Mouse (Mus musculus): ENCODE measurements at regions not wholly inside any gene's neighbourhood (a gene's known extent, or its start where the extent isn't known, plus 50 kb on each side); places are given as distances from the start of the nearest gene placed in this dataset.

GRCm38 (mm10) chr16:25087741-25088648, 198.6 kb upstream of the Tprg start:
- ATAC-seq (ENCODE audit: poor library complexity, severe bottlenecking): no peak

DNA sequence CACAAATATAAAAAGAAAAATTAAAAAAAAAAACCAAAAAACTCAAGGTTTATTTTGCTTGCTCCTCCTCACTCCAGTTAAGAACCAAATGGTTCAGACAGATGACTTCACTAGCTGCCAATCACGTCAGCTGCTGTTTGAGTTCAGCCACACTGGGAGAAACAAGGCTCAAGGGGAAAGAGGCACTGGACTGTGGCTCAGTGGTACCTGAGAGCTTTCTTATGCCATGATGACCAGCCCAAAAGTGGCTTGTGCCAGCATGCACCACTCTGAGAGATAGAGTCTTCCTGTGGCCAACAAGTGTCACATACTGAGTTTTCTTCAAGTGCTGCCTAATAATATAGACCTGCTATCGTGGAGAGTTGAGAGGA, 198.0 kb upstream of the Tprg start:
- no peak for ATAC-seq (ENCODE audit: poor library complexity, severe bottlenecking)

DNA sequence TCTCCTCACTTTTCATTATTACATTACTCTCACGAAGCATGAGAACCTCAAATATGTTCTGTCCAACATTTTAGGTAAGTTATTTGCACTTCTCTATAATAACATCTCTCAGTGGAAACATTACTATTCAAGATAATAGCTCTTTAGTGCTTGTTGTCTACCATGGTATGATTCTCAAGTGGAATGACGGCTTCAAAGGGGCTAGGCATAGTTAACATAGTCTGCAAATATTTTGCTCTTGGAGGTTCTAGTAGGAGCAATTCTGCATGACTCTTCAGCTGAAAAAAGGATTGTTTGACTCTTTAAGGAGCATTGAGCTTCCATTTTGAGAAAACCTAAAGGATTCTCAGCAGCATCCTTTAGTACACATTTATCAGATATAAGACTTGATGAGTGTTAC, 182.5 kb upstream of the Tprg start:
- no peak for ATAC-seq (ENCODE audit: poor library complexity, severe bottlenecking)

DNA sequence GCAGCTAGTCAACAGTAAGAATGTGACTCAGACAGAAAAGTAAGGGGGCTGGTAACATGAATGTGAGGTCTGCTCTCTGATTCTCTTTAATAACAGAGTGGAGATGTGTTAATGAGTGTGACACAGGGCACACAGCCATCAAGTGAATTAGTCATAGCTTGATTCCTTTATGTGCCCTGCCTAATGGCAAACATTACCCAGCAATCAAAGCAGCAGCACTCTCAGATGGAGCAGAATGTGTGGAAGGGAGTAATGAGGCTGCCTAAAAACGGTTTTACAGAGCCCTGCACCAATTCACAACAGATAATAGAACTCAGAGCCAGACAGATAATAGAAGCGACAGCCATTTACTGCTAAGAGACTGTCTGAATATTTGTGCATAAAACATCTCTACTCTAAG, 182.0 kb upstream of the Tprg start:
- no peak for ATAC-seq (ENCODE audit: poor library complexity, severe bottlenecking)

- no peak for ATAC-seq (ENCODE audit: poor library complexity, severe bottlenecking)
These were observed 146.5 kb upstream of the Tprg start for GRCm38 (mm10) chr16:25140164-25140563.

GRCm38 (mm10) chr16:25147486-25147885, 139.1 kb upstream of the Tprg start:
- no peak for ATAC-seq (ENCODE audit: poor library complexity, severe bottlenecking)

DNA sequence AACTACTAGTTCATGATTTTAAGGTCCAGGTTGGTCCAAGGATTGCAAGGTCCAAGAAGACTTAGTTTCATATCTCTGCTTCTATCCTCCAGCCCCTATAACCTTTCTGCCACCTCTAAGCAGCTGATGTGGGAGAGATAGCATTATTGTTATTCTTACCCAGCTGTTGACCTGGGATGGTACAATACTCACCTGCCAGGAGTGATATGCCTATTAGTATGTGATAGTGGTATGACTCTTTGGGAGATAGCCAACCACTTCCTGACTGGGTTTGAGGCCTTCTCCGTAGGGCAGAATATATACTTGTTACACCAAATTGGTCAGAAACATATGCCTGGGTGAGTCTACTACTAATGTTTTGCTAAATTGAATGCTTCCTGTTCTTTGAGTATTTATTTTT, 137.4 kb upstream of the Tprg start:
- ATAC-seq (ENCODE audit: poor library complexity, severe bottlenecking): no peak

DNA sequence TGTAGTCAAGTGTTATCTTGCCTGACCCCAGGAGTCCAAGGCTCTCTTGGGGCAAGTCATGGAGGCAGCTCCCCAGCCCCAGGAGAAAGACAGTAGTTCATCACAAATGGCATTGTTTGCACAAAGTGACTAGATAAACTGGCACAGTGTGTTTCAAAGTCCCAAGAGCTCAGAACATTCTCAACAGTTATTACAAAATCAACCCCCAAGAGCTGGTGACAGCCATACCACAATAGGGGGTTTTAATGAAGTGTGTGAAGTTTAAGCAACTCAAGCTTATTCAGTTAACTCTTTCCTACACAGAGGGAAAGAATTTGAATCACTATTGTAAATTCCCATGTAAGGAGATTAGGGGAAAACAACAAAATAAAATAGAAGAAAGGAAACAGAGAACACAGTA, 109.7 kb upstream of the Tprg start:
- ATAC-seq (ENCODE audit: poor library complexity, severe bottlenecking): no peak

GRCm38 (mm10) chr16:25178055-25178454, 108.6 kb upstream of the Tprg start:
- no peak for ATAC-seq (ENCODE audit: poor library complexity, severe bottlenecking)

DNA sequence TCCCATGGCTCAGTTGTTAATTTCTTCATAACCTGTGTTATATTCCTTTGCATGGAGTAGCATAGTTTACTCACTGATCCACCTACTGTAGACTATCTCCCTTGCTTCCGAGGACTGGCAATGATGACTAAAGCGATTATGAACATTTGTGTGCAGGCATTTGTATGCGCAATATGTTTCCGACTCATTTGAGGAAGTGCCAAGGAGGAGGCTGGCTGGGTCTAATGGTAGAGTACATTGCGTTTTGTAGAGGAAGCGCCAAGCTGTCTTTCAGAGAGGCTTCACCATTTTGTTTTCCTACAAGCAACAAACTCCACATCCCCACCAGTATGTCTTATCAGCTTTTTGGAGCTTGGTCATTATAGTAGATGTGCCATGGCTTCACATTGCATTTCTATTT, 104.7 kb upstream of the Tprg start:
- ATAC-seq (ENCODE audit: poor library complexity, severe bottlenecking): peak; percentile 72

DNA sequence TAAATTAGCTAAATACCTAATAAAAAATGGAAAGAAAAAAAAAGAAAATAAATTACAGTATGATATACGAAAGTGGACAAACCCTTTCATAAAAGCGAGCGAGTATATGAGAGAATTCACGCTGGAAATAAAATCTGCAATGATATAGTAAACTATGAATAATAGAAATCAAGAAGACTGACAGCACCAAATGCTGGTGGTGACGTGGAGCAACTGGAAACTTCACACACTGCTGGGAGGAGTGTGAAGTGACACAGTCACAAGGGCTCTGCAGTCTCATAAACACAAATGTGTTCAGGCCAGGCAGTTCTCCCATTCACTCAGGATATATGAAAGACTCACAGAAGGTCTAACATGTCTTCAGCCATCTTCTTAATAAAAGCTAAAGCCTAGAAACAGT, 89.5 kb upstream of the Tprg start:
- ATAC-seq (ENCODE audit: poor library complexity, severe bottlenecking): no peak

- ATAC-seq (ENCODE audit: poor library complexity, severe bottlenecking): no peak
These were observed 87.8 kb upstream of the Tprg start for GRCm38 (mm10) chr16:25198844-25199243.

DNA sequence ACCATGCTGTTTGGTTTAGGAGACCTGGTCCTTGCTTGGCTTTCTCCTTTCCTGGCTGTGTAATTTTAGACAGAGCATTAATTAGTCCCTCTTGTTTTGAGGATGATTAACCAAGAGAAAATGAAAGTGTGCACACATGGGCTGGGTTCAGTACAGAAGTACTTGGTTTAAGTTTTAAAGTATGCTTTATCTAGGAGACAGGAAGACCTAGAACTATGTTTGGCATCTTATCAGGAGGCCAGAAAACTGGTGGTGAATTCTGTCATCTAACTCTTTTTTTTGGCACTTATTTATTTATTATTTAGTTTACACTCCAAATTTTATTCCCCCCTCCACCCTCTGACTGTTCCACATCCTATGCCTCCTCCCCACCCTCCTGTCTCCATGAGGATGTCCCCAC, 86.6 kb upstream of the Tprg start:
- ATAC-seq (ENCODE audit: poor library complexity, severe bottlenecking): no peak

DNA sequence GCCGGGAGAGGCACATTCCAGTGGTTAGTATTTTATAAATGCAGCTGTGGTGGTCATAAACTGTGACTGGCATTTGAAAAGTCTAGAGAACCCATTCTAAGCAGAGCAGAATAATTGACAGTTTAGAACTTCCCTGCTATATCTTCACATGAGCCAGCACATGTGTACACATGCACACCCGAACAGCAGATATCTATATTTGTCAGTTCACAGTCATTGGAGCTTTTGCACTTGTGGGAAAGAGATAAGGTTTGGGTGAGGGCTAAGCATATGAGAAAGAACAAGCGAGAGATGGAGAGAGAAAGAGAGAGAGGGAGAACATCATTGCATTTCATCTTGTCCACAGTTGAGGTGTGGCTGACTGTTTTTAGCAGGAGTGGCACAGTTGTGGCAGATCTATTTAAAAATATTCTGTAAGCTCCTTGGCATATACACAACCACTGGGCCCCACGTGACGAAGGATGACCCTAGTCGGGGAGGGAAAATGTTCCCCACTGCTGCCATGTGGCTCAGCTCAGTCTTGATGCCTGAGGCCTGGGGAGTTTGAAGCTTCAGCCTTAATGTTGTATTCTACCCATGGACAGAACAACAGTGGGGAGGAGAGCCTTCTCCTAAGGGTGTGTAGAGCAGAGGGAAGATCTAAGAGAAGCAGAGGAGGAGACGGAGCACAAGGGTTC, 85.4 kb upstream of the Tprg start:
- no peak for ATAC-seq (ENCODE audit: poor library complexity, severe bottlenecking)

DNA sequence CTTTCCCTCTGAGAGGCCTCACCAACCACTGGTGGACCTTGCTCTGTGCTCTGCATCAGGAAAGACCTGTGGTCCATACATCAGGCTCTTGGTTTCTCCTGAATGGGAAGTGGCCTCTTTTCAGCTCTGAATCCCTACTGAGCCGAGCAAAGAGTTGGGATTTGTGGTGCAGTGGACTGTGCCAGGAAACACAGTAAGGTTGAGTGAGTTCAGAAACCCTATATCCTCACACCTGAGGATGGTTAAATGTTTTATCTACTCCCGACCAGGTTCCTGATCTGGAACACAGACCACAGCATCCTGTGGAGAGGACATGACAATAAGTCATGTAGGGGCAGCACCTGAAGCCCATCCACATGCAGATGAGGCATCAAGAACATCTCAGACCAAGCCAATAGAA, 73.4 kb upstream of the Tprg start:
- no peak for ATAC-seq (ENCODE audit: poor library complexity, severe bottlenecking)

DNA sequence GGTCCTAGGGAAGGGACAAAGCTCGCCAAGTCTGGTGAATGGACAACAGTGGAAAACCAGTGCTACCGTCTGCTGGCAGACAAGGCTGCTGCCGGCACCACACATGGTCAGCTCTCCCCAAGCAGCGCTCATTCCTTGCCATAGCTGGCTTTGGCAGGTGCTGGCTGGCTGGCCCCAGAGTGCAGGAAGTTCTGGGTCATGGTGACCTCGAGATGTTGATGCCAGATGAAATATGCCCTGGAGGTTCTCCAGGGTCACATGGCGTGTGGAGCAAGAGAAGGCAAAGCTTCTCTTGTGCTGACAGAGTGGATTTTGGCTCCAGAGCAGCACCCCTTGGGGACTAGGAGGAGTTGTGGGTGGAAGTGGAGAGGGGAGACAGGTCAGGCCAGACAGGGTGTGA, 66.1 kb upstream of the Tprg start:
- no peak for ATAC-seq (ENCODE audit: poor library complexity, severe bottlenecking)

DNA sequence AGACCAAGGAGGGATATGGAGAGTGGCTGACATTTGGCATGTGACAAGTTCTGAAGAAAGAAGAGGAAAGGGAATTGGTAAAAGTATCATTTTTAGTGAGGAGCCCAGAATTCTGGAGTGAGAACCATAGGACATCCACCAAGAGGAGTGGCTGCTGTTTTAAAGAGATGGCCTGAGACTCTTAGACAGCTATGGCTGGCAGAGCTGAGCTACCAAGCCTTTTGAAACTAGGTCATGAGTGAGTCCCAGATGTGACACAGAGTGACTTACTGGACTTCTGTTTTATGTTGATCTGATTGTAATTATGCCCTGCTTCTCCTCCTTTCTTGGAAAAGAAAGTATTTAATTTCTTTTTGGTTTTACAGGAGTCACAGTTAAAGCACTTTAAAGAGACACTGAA, 61.8 kb upstream of the Tprg start:
- ATAC-seq (ENCODE audit: poor library complexity, severe bottlenecking): no peak
